Mouse (Mus musculus) spleen, postnatal 4 days (tissue): Measurements from ENCODE around the gene Dazl.
A peak's percentile ranks its signal among the peaks of the same experiment; 100 is the strongest.

Experiments used
- DNase-seq, 2 experiments: peaks; one replicate each; pipeline ENCODE4 v3.0.0; 2022; ENCODE audit warnings: low spot score in 2 of 2

The Dazl gene

GRCm38 (mm10) chr17:50293241-50293731 lies at the start of gene Dazl:
TSS of gene Dazl (minus strand) at chr17:50293636.
- peak; percentile 19 to 67 for DNase-seq

- no peak for DNase-seq
Measured at GRCm38 (mm10) chr17:50341850-50342544, 48.6 kb upstream of the Dazl start.

GRCm38 (mm10) chr17:50338901-50339300 lies 45.5 kb upstream of the Dazl start:
- DNase-seq = no peak

- no peak for DNase-seq
Measured at GRCm38 (mm10) chr17:50335776-50336175, 42.3 kb upstream of the Dazl start.

- DNase-seq = no peak
Measured at GRCm38 (mm10) chr17:50334694-50335093, 41.3 kb upstream of the Dazl start.

- DNase-seq = no peak
Measured at GRCm38 (mm10) chr17:50332012-50332300, 38.5 kb upstream of the Dazl start.

- DNase-seq = no peak
Measured at GRCm38 (mm10) chr17:50331171-50332011, 38.0 kb upstream of the Dazl start.

- DNase-seq = no peak
Measured at GRCm38 (mm10) chr17:50330245-50330644, 36.8 kb upstream of the Dazl start.

GRCm38 (mm10) chr17:50324658-50325057 lies 31.2 kb upstream of the Dazl start:
- no peak for DNase-seq

GRCm38 (mm10) chr17:50318810-50319209 lies 25.4 kb upstream of the Dazl start:
- DNase-seq = no peak

GRCm38 (mm10) chr17:50316216-50317150 lies 23.0 kb upstream of the Dazl start:
- DNase-seq = no peak

GRCm38 (mm10) chr17:50310148-50310802 lies 16.8 kb upstream of the Dazl start:
- no peak for DNase-seq

- DNase-seq = no peak
Measured at GRCm38 (mm10) chr17:50309512-50310072, 16.2 kb upstream of the Dazl start.

- DNase-seq = no peak
Measured at GRCm38 (mm10) chr17:50308880-50309279, 15.4 kb upstream of the Dazl start.

- DNase-seq = no peak
Measured at GRCm38 (mm10) chr17:50308059-50308647, 14.7 kb upstream of the Dazl start.

- DNase-seq = no peak
Measured at GRCm38 (mm10) chr17:50302867-50303266, 9.4 kb upstream of the Dazl start.

GRCm38 (mm10) chr17:50300171-50300841 lies 6.9 kb upstream of the Dazl start:
- no peak for DNase-seq

- no peak for DNase-seq
Measured at GRCm38 (mm10) chr17:50298821-50299220, 5.4 kb upstream of the Dazl start.

GRCm38 (mm10) chr17:50294726-50295125 lies 1.3 kb upstream of the Dazl start:
- no peak for DNase-seq

GRCm38 (mm10) chr17:50292661-50293171 lies 720 bp downstream of the Dazl start:
- peak; percentile 93 to 95 for DNase-seq
